Mouse (Mus musculus) CH12.LX (cell line): ENCODE results near the gene Wdr75. TPM values are rescaled to one million over a fixed set of nuclear protein-coding genes. Genes with fewer than 3 reads are reported as not detected.

Experiments used
- DNase-seq: peaks from one replicate; pipeline ENCODE4 v3.0.0-alpha.2; 2013; ENCODE audit errors: extremely low read depth
- H3K27ac ChIP-seq: 2 replicates; pipeline ENCODE4 v1.5.1; 2012; ENCODE audit warnings: low read depth, mild to moderate bottlenecking, control low read depth, moderate library complexity; ENCODE audit not compliant: insufficient read depth
- H3K27me3 ChIP-seq: replicated peaks from 2 replicates; pipeline ENCODE3; 2012; ENCODE audit warnings: inconsistent platforms
- H3K36me3 ChIP-seq, 2 experiments: replicated peaks in 1 of 2; 2 replicates each; pipeline versions ENCODE3 to v1.6.1; 2012; ENCODE audit warnings: inconsistent platforms in 1 of 2, low read length in 1 of 2, mild to moderate bottlenecking in 1 of 2, mixed read lengths in 1 of 2, moderate library complexity in 1 of 2; ENCODE audit not compliant: control insufficient read depth in 1 of 2, insufficient read depth in 1 of 2
- H3K4me1 ChIP-seq, 2 experiments: 2 replicates each; pipeline ENCODE4 v1.6.1; 2012; ENCODE audit warnings: inconsistent platforms in 1 of 2, moderate library complexity in 1 of 2; ENCODE audit not compliant: insufficient read depth in 2 of 2, control insufficient read depth in 1 of 2
- H3K4me2 ChIP-seq: 2 replicates; pipeline ENCODE4 v1.6.1; 2012; ENCODE audit warnings: low read depth, mild to moderate bottlenecking, control low read depth; ENCODE audit not compliant: poor library complexity, insufficient read depth, severe bottlenecking
- H3K4me3 ChIP-seq, 3 experiments: fragments of 150-350 bp in 1 of 3; sonication (generic) in 1 of 3; replicated peaks in 1 of 3; 2 replicates each; pipeline versions ENCODE3 to v1.5.1; 2011 to 2012; ENCODE audit warnings: low read depth in 2 of 3, low read length in 2 of 3, mild to moderate bottlenecking in 2 of 3, moderate library complexity in 2 of 3, control low read depth in 1 of 3, improper control_type of control experiment in 1 of 3, inconsistent platforms in 1 of 3, mixed read lengths in 1 of 3; ENCODE audit not compliant: poor library complexity in 1 of 3
- H3K79me2 ChIP-seq: replicated peaks from 2 replicates; pipeline ENCODE4 v1.6.1; 2012; ENCODE audit warnings: mild to moderate bottlenecking, moderate library complexity; ENCODE audit not compliant: control insufficient read depth, poor library complexity, insufficient read depth, severe bottlenecking; ENCODE audit errors: extremely low read depth
- H3K9ac ChIP-seq: 2 replicates; pipeline ENCODE4 v1.6.1; 2012; ENCODE audit warnings: low read depth, mild to moderate bottlenecking, control low read depth, moderate library complexity; ENCODE audit not compliant: insufficient read depth
- H3K9me3 ChIP-seq: replicated peaks from 2 replicates; pipeline ENCODE3; 2012; ENCODE audit warnings: low read length, inconsistent platforms, mixed read lengths
- BHLHE40 ChIP-seq: IDR thresholded peaks from 2 replicates; pipeline ENCODE4 v1.6.1; 2011; ENCODE audit warnings: mild to moderate bottlenecking, low read depth, low read length, improper control_type of control experiment
- CHD1 ChIP-seq: IDR thresholded peaks from 2 replicates; pipeline ENCODE4 v1.6.1; 2012; ENCODE audit warnings: low read depth, low read length, improper control_type of control experiment, inconsistent platforms
- CHD2 ChIP-seq: IDR thresholded peaks from 2 replicates; pipeline ENCODE4 v1.6.1; 2011; ENCODE audit warnings: low read length, improper control_type of control experiment
- CTCF ChIP-seq, 2 experiments: IDR thresholded peaks in 1 of 2; conservative IDR thresholded peaks in 1 of 2; 2 replicates each; pipeline ENCODE4 v1.5.1; 2011 to 2012; ENCODE audit warnings: low read depth in 2 of 2, low read length in 2 of 2, improper control_type of control experiment in 1 of 2, inconsistent platforms in 1 of 2, mild to moderate bottlenecking in 1 of 2, moderate library complexity in 1 of 2
- ELF1 ChIP-seq: IDR thresholded peaks from 2 replicates; pipeline ENCODE4 v1.6.1; 2014; ENCODE audit warnings: low read depth, mild to moderate bottlenecking, inconsistent platforms, low read length, improper control_type of control experiment
- EP300 ChIP-seq: IDR thresholded peaks from 2 replicates; pipeline ENCODE4 v1.6.1; 2011; ENCODE audit warnings: low read length, improper control_type of control experiment
- ETS1 ChIP-seq: conservative IDR thresholded peaks from 2 replicates; pipeline ENCODE4 v1.6.1; 2012; ENCODE audit warnings: low read depth, mild to moderate bottlenecking, inconsistent platforms, low read length, improper control_type of control experiment, moderate library complexity
- GABPA ChIP-seq: IDR thresholded peaks from 2 replicates; pipeline ENCODE4 v1.6.1; 2012; ENCODE audit warnings: low read depth, low read length, improper control_type of control experiment, inconsistent platforms; ENCODE audit not compliant: insufficient replicate concordance
- HCFC1 ChIP-seq: IDR thresholded peaks from 2 replicates; pipeline ENCODE4 v1.6.1; 2012; ENCODE audit warnings: low read depth, mild to moderate bottlenecking, inconsistent platforms, low read length, improper control_type of control experiment
- IRF4 ChIP-seq: IDR thresholded peaks from 2 replicates; pipeline ENCODE4 v1.6.1; 2014; ENCODE audit warnings: low read depth, mild to moderate bottlenecking, inconsistent platforms, low read length, improper control_type of control experiment
- JUN ChIP-seq: IDR thresholded peaks from 2 replicates; pipeline ENCODE4 v1.6.1; 2011; ENCODE audit warnings: low read depth, mild to moderate bottlenecking, low read length, improper control_type of control experiment, moderate library complexity; ENCODE audit not compliant: insufficient read depth
- JUND ChIP-seq: conservative IDR thresholded peaks from 2 replicates; pipeline ENCODE4 v1.6.1; 2011; ENCODE audit warnings: low read depth, low read length, improper control_type of control experiment
- KAT2A ChIP-seq: IDR thresholded peaks from 2 replicates; pipeline ENCODE4 v1.6.1; 2012; ENCODE audit warnings: low read length, improper control_type of control experiment, inconsistent platforms; ENCODE audit not compliant: insufficient replicate concordance
- MAFK ChIP-seq: IDR thresholded peaks from 2 replicates; pipeline ENCODE4 v1.6.1; 2011; ENCODE audit warnings: low read length, improper control_type of control experiment; ENCODE audit not compliant: insufficient replicate concordance
- MAX ChIP-seq: IDR thresholded peaks from 2 replicates; pipeline ENCODE4 v1.6.1; 2011; ENCODE audit warnings: low read length, improper control_type of control experiment
- MAZ ChIP-seq: IDR thresholded peaks from 2 replicates; pipeline ENCODE4 v1.6.1; 2012; ENCODE audit warnings: low read depth, mild to moderate bottlenecking, inconsistent platforms, low read length, improper control_type of control experiment, moderate library complexity
- MEF2A ChIP-seq: IDR thresholded peaks from 2 replicates; pipeline ENCODE4 v1.6.1; 2014; ENCODE audit warnings: low read depth, mild to moderate bottlenecking, inconsistent platforms, low read length, improper control_type of control experiment, borderline replicate concordance
- MXI1 ChIP-seq: IDR thresholded peaks from 2 replicates; pipeline ENCODE4 v1.6.1; 2011; ENCODE audit warnings: mild to moderate bottlenecking, low read depth, low read length, improper control_type of control experiment
- MYC ChIP-seq: IDR thresholded peaks from 2 replicates; pipeline ENCODE4 v1.6.1; 2011; ENCODE audit warnings: low read depth, mild to moderate bottlenecking, improper control_type of control experiment, low read length
- NELFE ChIP-seq: IDR thresholded peaks from 2 replicates; pipeline ENCODE4 v1.6.1; 2011; ENCODE audit warnings: low read depth, low read length, improper control_type of control experiment
- NRF1 ChIP-seq: IDR thresholded peaks from 2 replicates; pipeline ENCODE4 v1.6.1; 2014; ENCODE audit warnings: low read depth, mild to moderate bottlenecking, inconsistent platforms, low read length, improper control_type of control experiment, moderate library complexity
- PAX5 ChIP-seq: IDR thresholded peaks from 2 replicates; pipeline ENCODE4 v1.6.1; 2012; ENCODE audit warnings: low read length, inconsistent platforms, mixed read lengths
- POLR2A ChIP-seq: IDR thresholded peaks from 2 replicates; pipeline ENCODE4 v1.6.1; 2011; ENCODE audit warnings: low read depth, mild to moderate bottlenecking, improper control_type of control experiment, low read length
- POLR2AphosphoS2 ChIP-seq: IDR thresholded peaks from 2 replicates; pipeline ENCODE4 v1.6.1; 2011; ENCODE audit warnings: low read depth, low read length, improper control_type of control experiment
- RAD21 ChIP-seq: IDR thresholded peaks from 2 replicates; pipeline ENCODE4 v1.6.1; 2011; ENCODE audit warnings: low read depth, mild to moderate bottlenecking, low read length, improper control_type of control experiment, moderate library complexity
- RCOR1 ChIP-seq: conservative IDR thresholded peaks from 2 replicates; pipeline ENCODE4 v1.6.1; 2012; ENCODE audit warnings: low read depth, mild to moderate bottlenecking, inconsistent platforms, low read length, improper control_type of control experiment
- SIN3A ChIP-seq: IDR thresholded peaks from 2 replicates; pipeline ENCODE4 v1.6.1; 2012; ENCODE audit warnings: low read length, improper control_type of control experiment, inconsistent platforms
- SMC3 ChIP-seq: IDR thresholded peaks from 2 replicates; pipeline ENCODE4 v1.6.1; 2011; ENCODE audit warnings: low read depth, low read length, improper control_type of control experiment
- TBP ChIP-seq: conservative IDR thresholded peaks from 2 replicates; pipeline ENCODE4 v1.6.1; 2011; ENCODE audit warnings: low read depth, low read length, improper control_type of control experiment
- TCF12 ChIP-seq: IDR thresholded peaks from 2 replicates; pipeline ENCODE4 v1.6.1; 2014; ENCODE audit warnings: low read depth, mild to moderate bottlenecking, inconsistent platforms, low read length, improper control_type of control experiment
- UBTF ChIP-seq: IDR thresholded peaks from 2 replicates; pipeline ENCODE4 v1.6.1; 2012; ENCODE audit warnings: low read depth, mild to moderate bottlenecking, inconsistent platforms, low read length, improper control_type of control experiment, moderate library complexity
- USF1 ChIP-seq: IDR thresholded peaks from 2 replicates; pipeline ENCODE4 v1.6.1; 2014; ENCODE audit warnings: low read depth, mild to moderate bottlenecking, inconsistent platforms, low read length, improper control_type of control experiment
- USF2 ChIP-seq: conservative IDR thresholded peaks from 2 replicates; pipeline ENCODE4 v1.6.1; 2011; ENCODE audit warnings: low read depth, low read length, improper control_type of control experiment
- ZC3H11A ChIP-seq: IDR thresholded peaks from 2 replicates; pipeline ENCODE4 v1.6.1; 2012; ENCODE audit warnings: low read depth, mild to moderate bottlenecking, inconsistent platforms, low read length, improper control_type of control experiment
- ZKSCAN1 ChIP-seq: IDR thresholded peaks from 2 replicates; pipeline ENCODE4 v1.6.1; 2012; ENCODE audit warnings: low read depth, inconsistent platforms, low read length, improper control_type of control experiment, borderline replicate concordance
- ZMIZ1 ChIP-seq: IDR thresholded peaks from 2 replicates; pipeline ENCODE4 v1.6.1; 2012; ENCODE audit warnings: low read depth, mild to moderate bottlenecking, inconsistent platforms, low read length, improper control_type of control experiment
- ZNF384 ChIP-seq: IDR thresholded peaks from 2 replicates; pipeline ENCODE4 v1.6.1; 2012; ENCODE audit warnings: low read depth, low read length, improper control_type of control experiment, inconsistent platforms
- dilution Hi-C: fragments of 300-500 bp; cut with MboI; formaldehyde crosslinking; loops from 2 replicates; pipeline ENCODE4 v1.14.3; 2020; ENCODE audit warnings: low sequenced_read_pairs; ENCODE audit not compliant: extremely low pct_unique_long_range_greater_than_20kb, extremely low pct_ligation_motif_present
- in situ Hi-C: fragments of 300-500 bp; cut with MboI; formaldehyde crosslinking; loops from 3 replicates; pipeline ENCODE4 v1.14.3; 2019; ENCODE audit warnings: low sequenced_read_pairs, low pct_ligation_motif_present, low pct_unique_long_range_greater_than_20kb, mixed read lengths
- polyA plus RNA-seq: library from polyadenylated mRNA; unstranded; fragments of >175 nt; gene quantifications from 2 replicates; pipeline ENCODE4 v1.2.1, GENCODE M21; 2012; ENCODE audit warnings: low read depth; ENCODE audit not compliant: insufficient read length
- total RNA-seq, 2 experiments: library from RNA; depleted of rRNA; stranded (reverse); fragments of 300-350 nt in 1 of 2; fragments of >200 nt in 1 of 2; gene quantifications; 2 replicates each; pipeline ENCODE4 v1.2.3; 2012 to 2014

Wdr75 gene
- total RNA-seq (2012; rRNA removed) (127 and 141 TPM in 2 replicates), total RNA-seq (2014; rRNA removed) (197 and 204 TPM in 2 replicates), polyA plus RNA-seq (208 and 236 TPM in 2 replicates)

DNA sequence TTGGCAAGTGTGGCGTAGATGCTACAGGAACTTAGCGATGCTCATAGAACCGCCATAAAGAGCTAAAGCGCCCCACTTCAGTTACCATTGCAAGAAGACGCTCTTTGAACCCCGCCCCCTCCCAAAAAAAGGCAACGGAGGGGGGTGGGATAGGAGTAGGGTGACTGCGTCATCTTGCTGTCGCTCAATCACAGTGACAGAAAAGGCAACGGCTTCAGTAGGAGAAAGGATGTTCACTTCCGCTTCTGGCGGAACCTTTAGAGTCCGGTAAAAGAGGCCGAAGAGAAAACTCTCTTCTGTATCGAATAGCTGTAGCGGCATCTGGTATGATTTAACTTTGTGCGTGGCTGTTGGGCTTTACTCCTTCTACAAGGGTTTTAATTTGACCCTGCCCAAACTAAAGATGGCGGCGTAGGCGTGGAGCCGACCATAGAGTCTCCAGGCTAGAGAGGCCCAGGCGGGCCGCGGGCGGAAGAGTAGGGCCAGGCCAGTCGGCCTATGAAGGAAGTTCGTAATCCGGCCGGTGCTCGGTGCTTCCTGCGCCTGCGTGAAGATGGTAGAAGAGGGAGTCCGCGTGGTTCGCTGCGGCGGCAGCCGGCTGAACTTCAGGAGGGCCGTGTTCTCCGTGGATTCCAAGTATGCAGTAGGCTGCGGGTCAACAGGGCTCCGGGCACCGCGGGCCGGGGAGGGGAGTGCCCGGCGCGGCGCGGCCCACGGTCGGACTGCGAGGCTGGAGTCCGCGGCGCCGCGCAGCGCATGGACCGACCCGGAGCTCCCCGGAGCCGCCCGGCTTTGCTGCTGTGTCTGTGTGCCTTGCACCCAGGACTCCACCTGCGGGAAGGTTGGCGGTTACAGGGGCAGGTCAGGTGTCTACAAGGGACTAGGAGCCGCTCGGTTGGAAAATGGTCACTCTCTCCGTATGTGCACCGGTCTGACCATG is at the start of gene Wdr75:
Gene Wdr75, plus strand, starts transcription at position 198 of the 940 bp plus-strand sequence.
- Histone ChIP-seq H3K36me3 (peaks cover 3 to 24% of the 10 kb centered on the region in 2 experiments), H3K27ac (peak within 1 kb of the TSS; percentile 44; the same call in 1 of the 2 replicates), H3K9ac (peak within 1 kb of the TSS; percentile 93), H3K9me3 (no peaks in the 10 kb centered on the region), H3K4me1 (peaks cover 7 to 23% of the 10 kb centered on the region in 2 experiments), H3K4me2 (peak within 1 kb of the TSS; percentile 91), H3K79me2 (peaks cover 33% of the 10 kb centered on the region), H3K4me3 (peak within 1 kb of the TSS; percentile 95 to 97 (median 96)), H3K27me3 (no peaks in the 10 kb centered on the region)
- peak; percentile 92 for DNase-seq
- dilution Hi-C loops (no loop called here), in situ Hi-C loops (no loop called here)
- 0 out of 2 replicates have a peak, but pooled peaks have one; percentile 12 for TF ChIP-seq ETS1
- TF ChIP-seq PAX5, result no peak
- no peak for TF ChIP-seq BHLHE40
- peak; percentile 94 for TF ChIP-seq POLR2A
- no peak for TF ChIP-seq EP300
- TF ChIP-seq USF1, result no peak
- no peak for TF ChIP-seq RCOR1
- TF ChIP-seq CTCF (conservative IDR thresholded peaks at IDR 0.05 in 1 of 2, IDR thresholded peaks at IDR 0.05 in 1 of 2; ENCODE audit: low read depth in 2 of 2, low read length in 2 of 2), result no peak
- peak; percentile 71; the same call in 1 of the 2 replicates for TF ChIP-seq POLR2AphosphoS2
- no peak for TF ChIP-seq JUND
- TF ChIP-seq MEF2A, result no peak
- no peak for TF ChIP-seq ZKSCAN1
- TF ChIP-seq MYC, result peak; percentile 89
- TF ChIP-seq SMC3, result no peak
- peak; percentile 84 for TF ChIP-seq TBP
- no peak for TF ChIP-seq CHD1
- no peak for TF ChIP-seq USF2
- 0 out of 2 replicates have a peak, but pooled peaks have one; percentile 11 for TF ChIP-seq UBTF
- TF ChIP-seq RAD21, result no peak
- peak; percentile 79 for TF ChIP-seq TCF12
- TF ChIP-seq JUN, result no peak
- peak; percentile 92 for TF ChIP-seq NELFE
- TF ChIP-seq MXI1, result peak; percentile 54; the same call in 1 of the 2 replicates
- peak; percentile 75 for TF ChIP-seq MAX
- TF ChIP-seq CHD2, result peak; percentile 74
- no peak for TF ChIP-seq MAFK
- peak; percentile 38; the same call in 1 of the 2 replicates for TF ChIP-seq SIN3A
- TF ChIP-seq IRF4, result no peak
- TF ChIP-seq ZC3H11A, result no peak
- peak; percentile 84; the same call in 1 of the 2 replicates for TF ChIP-seq KAT2A
- peak; percentile 89 for TF ChIP-seq NRF1
- TF ChIP-seq HCFC1, result peak; percentile 97
- TF ChIP-seq GABPA, result peak; percentile 55; the same call in 1 of the 2 replicates
- peak; percentile 67 for TF ChIP-seq ZNF384
- peak; percentile 93 for TF ChIP-seq ELF1
- TF ChIP-seq ZMIZ1, result no peak
- peak; percentile 87; the same call in 1 of the 2 replicates for TF ChIP-seq MAZ
